22 mouse cellular contexts compared by ENCODE assay signal in genomic region chr13:53106676-53107075, GRCm38 (mm10).
A peak's percentile ranks its signal among the peaks of the same experiment; 100 is the strongest.
DNase-seq lines count a peak whose midpoint lies in the region; ATAC-seq and TF ChIP-seq lines count a peak whose summit lies in the region.
"Had no signal": no experiment of that assay in that cellular context is flagged by ENCODE, and none has a peak within 500 bp of the region (broad histone marks: within the 10 kb centered on the region; RNA-seq: fewer than 3 reads in every experiment).

No protein-coding gene starts in this region.

- H3K27me3 ChIP-seq in CH12.LX (replicated peaks), result peaks cover 20% of the 10 kb centered on the region
- H3K27me3 ChIP-seq in hindbrain, embryonic 14.5 days (ENCODE audit: control insufficient read depth, insufficient read depth, low read length), result no peaks in the 10 kb centered on the region
- no peaks in the 10 kb centered on the region for H3K27me3 ChIP-seq in liver, embryonic 11.5 days (replicated peaks; ENCODE audit: control insufficient read depth, insufficient read depth, low read length)
- H3K27me3 ChIP-seq: embryonic facial prominence, embryonic 13.5 days; embryonic facial prominence, embryonic 15.5 days; forebrain, embryonic 12.5 days; forebrain, embryonic 15.5 days had no signal

- in situ Hi-C loops in CH12.LX (cut with MboI; ENCODE audit: low pct_ligation_motif_present, low pct_unique_long_range_greater_than_20kb, low sequenced_read_pairs), result no loop called here

- H3K9ac ChIP-seq in CH12.LX (ENCODE audit: insufficient read depth, low read depth), result no peak overlapping the region
- no peak overlapping the region for H3K9ac ChIP-seq in hindbrain, embryonic 14.5 days
- H3K9ac ChIP-seq in liver, embryonic 11.5 days (ENCODE audit: low read depth, low read length), result no peak overlapping the region
- H3K9ac ChIP-seq: embryonic facial prominence, embryonic 13.5 days; embryonic facial prominence, embryonic 15.5 days; forebrain, embryonic 12.5 days; forebrain, embryonic 15.5 days; forebrain, postnatal 0 days had no signal

- dilution Hi-C loops in CH12.LX (cut with MboI; ENCODE audit: extremely low pct_ligation_motif_present, extremely low pct_unique_long_range_greater_than_20kb, low sequenced_read_pairs), result no loop called here

- no peak overlapping the region for H3K4me3 ChIP-seq in CH12.LX (replicated peaks in 1 of 3; ENCODE audit: low read depth in 2 of 3, low read length in 2 of 3, poor library complexity in 1 of 3)
- no peak overlapping the region for H3K4me3 ChIP-seq in hindbrain, embryonic 14.5 days (replicated peaks; ENCODE audit: low read length)
- no peak overlapping the region for H3K4me3 ChIP-seq in liver, embryonic 11.5 days (ENCODE audit: low read depth, low read length)
- H3K4me3 ChIP-seq: embryonic facial prominence, embryonic 13.5 days; embryonic facial prominence, embryonic 15.5 days; erythroblast, embryonic 14.5 days; forebrain, embryonic 10.5 days; forebrain, embryonic 12.5 days; forebrain, embryonic 15.5 days had no signal

- peak; percentile 24 for DNase-seq in CH12.LX (ENCODE audit: extremely low read depth)
- no peak for DNase-seq in hindbrain, embryonic 14.5 days (ENCODE audit: low spot score)
- DNase-seq in liver, embryonic 11.5 days (ENCODE audit: low spot score), result no peak
- DNase-seq in embryo, embryonic 9.5 days (ENCODE audit: extremely low spot score), result no peak
- DNase-seq: adrenal gland, adult 2 months; adrenal gland, postnatal 10 days; adrenal gland, postnatal 25 days; cerebellum, adult 11 months; cerebellum, adult 18-20 months; cerebellum, adult 8-10 months; cerebellum, adult 9-11 months; cerebellum, postnatal 14 days; cerebellum, postnatal 36 days; forebrain, postnatal 0 days had no signal

- H3K36me3 ChIP-seq in CH12.LX (replicated peaks in 1 of 2; ENCODE audit: control insufficient read depth in 1 of 2, insufficient read depth in 1 of 2, low read length in 1 of 2), result no peaks in the 10 kb centered on the region
- H3K36me3 ChIP-seq in hindbrain, embryonic 14.5 days (replicated peaks; ENCODE audit: control insufficient read depth, insufficient read depth), result no peaks in the 10 kb centered on the region
- H3K36me3 ChIP-seq in liver, embryonic 11.5 days (ENCODE audit: control insufficient read depth, insufficient read depth, low read length), result peaks cover 2% of the 10 kb centered on the region; the same call in 1 of the 2 replicates
- H3K36me3 ChIP-seq: forebrain, embryonic 15.5 days had no signal

- peaks cover 10 to 26% of the 10 kb centered on the region in 2 experiments; a peak in 3 of 4 replicates for H3K4me1 ChIP-seq in CH12.LX (ENCODE audit: control insufficient read depth in 1 of 2, insufficient read depth in 2 of 2)
- H3K4me1 ChIP-seq in hindbrain, embryonic 14.5 days (replicated peaks; ENCODE audit: control insufficient read depth, insufficient read depth, low read length), result no peaks in the 10 kb centered on the region; the same call in 1 of the 2 replicates
- no peaks in the 10 kb centered on the region; the same call in 1 of the 2 replicates for H3K4me1 ChIP-seq in liver, embryonic 11.5 days (replicated peaks; ENCODE audit: control insufficient read depth, insufficient read depth, low read length)

- H3K9me3 ChIP-seq in CH12.LX (replicated peaks; ENCODE audit: low read length), result no peaks in the 10 kb centered on the region
- H3K9me3 ChIP-seq in hindbrain, embryonic 14.5 days (ENCODE audit: control insufficient read depth, low read length), result no peaks in the 10 kb centered on the region
- H3K9me3 ChIP-seq in liver, embryonic 11.5 days (ENCODE audit: control insufficient read depth, low read length), result no peaks in the 10 kb centered on the region
- H3K9me3 ChIP-seq: embryonic facial prominence, embryonic 13.5 days; embryonic facial prominence, embryonic 15.5 days; forebrain, embryonic 10.5 days; forebrain, embryonic 12.5 days; forebrain, embryonic 15.5 days had no signal

- TF ChIP-seq POLR2A in CH12.LX (IDR thresholded peaks at IDR 0.05; ENCODE audit: low read depth, low read length), result no peak

- no peak for TF ChIP-seq RAD21 in CH12.LX (IDR thresholded peaks at IDR 0.05; ENCODE audit: low read depth, low read length)

- H3K4me2 ChIP-seq in CH12.LX (ENCODE audit: insufficient read depth, low read depth, poor library complexity, severe bottlenecking), result no peak overlapping the region
- H3K4me2 ChIP-seq in hindbrain, embryonic 14.5 days (replicated peaks), result no peak overlapping the region
- no peak overlapping the region for H3K4me2 ChIP-seq in liver, embryonic 11.5 days
- H3K4me2 ChIP-seq: embryonic facial prominence, embryonic 13.5 days; embryonic facial prominence, embryonic 15.5 days; forebrain, embryonic 12.5 days; forebrain, embryonic 15.5 days had no signal

- 88% methylated on average over 13 of the region's 13 CpGs for WGBS in hindbrain, embryonic 14.5 days
- WGBS in liver, embryonic 11.5 days, result 64% methylated on average over 13 of the region's 13 CpGs

- TF ChIP-seq CTCF in CH12.LX (conservative IDR thresholded peaks at IDR 0.05 in 1 of 2, IDR thresholded peaks at IDR 0.05 in 1 of 2; ENCODE audit: low read depth in 2 of 2, low read length in 2 of 2), result no peak

- H3K27ac ChIP-seq in CH12.LX (ENCODE audit: insufficient read depth, low read depth), result no peak overlapping the region
- no peak overlapping the region for H3K27ac ChIP-seq in hindbrain, embryonic 14.5 days
- H3K27ac ChIP-seq in liver, embryonic 11.5 days (ENCODE audit: low read depth, low read length), result no peak overlapping the region
- H3K27ac ChIP-seq: embryonic facial prominence, embryonic 13.5 days; embryonic facial prominence, embryonic 15.5 days; forebrain, embryonic 10.5 days; forebrain, embryonic 12.5 days; forebrain, embryonic 15.5 days had no signal

- no peaks in the 10 kb centered on the region for H3K79me2 ChIP-seq in CH12.LX (replicated peaks; ENCODE audit: control insufficient read depth, extremely low read depth, insufficient read depth, poor library complexity, severe bottlenecking)

- TF ChIP-seq EP300 in CH12.LX (IDR thresholded peaks at IDR 0.05; ENCODE audit: low read length), result no peak

- peak; percentile 17; the same call in 1 of the 2 replicates for ATAC-seq in granulocyte monocyte progenitor cell, adult 5-6 weeks (replicated peaks; ENCODE audit: poor library complexity, severe bottlenecking)
- ATAC-seq in hindbrain, embryonic 14.5 days (ENCODE audit: low FRiP score), result no peak
- ATAC-seq in liver, embryonic 11.5 days (replicated peaks; ENCODE audit: low FRiP score), result no peak
- ATAC-seq: CD4-positive, CD25-positive, alpha-beta regulatory T cell, adult 4 months; forebrain, embryonic 15.5 days; forebrain, postnatal 0 days had no signal

TF ChIP-seq in CH12.LX, 34 proteins besides CTCF, POLR2A, EP300 and RAD21:
- no peak for TF ChIP-seq MEF2A (IDR thresholded peaks at IDR 0.05; ENCODE audit: borderline replicate concordance, low read depth, low read length)
- no peak for TF ChIP-seq PAX5 (IDR thresholded peaks at IDR 0.05; ENCODE audit: low read length)
- TF ChIP-seq MAZ (IDR thresholded peaks at IDR 0.05; ENCODE audit: low read depth, low read length), result no peak
- no peak for TF ChIP-seq ELF1 (IDR thresholded peaks at IDR 0.05; ENCODE audit: low read depth, low read length)
- no peak for TF ChIP-seq USF2 (conservative IDR thresholded peaks at IDR 0.05; ENCODE audit: low read depth, low read length)
- TF ChIP-seq E2F4 (IDR thresholded peaks at IDR 0.05; ENCODE audit: insufficient replicate concordance, low read depth, low read length), result no peak
- no peak for TF ChIP-seq IRF4 (IDR thresholded peaks at IDR 0.05; ENCODE audit: low read depth, low read length)
- 0 out of 2 replicates have a peak, but pooled peaks have one; percentile 0 for TF ChIP-seq JUND (conservative IDR thresholded peaks at IDR 0.05; ENCODE audit: low read depth, low read length)
- peak; percentile 49 for TF ChIP-seq BHLHE40 (IDR thresholded peaks at IDR 0.05; ENCODE audit: low read depth, low read length)
